Mouse (Mus musculus) retina, adult 2 months (tissue): ENCODE results near the gene Copb1.

Experiments
- DNase-seq: peaks from one replicate; pipeline ENCODE4 v3.0.0-alpha.2; 2012; ENCODE audit warnings: low read depth, low spot score

The Copb1 gene

GRCm38 (mm10) chr7:114253885-114254833 is at the start of gene Copb1:
Gene Copb1 (minus strand): TSS chr7:114254711.
- DNase-seq: peak; percentile 77

- no peak for DNase-seq
Measured at GRCm38 (mm10) chr7:114301293-114301782, 46.8 kb upstream of the Copb1 start.

GRCm38 (mm10) chr7:114300782-114301181 is 46.3 kb upstream of the Copb1 start:
- no peak for DNase-seq

GRCm38 (mm10) chr7:114299247-114299646 is 44.7 kb upstream of the Copb1 start:
- DNase-seq: no peak

DNA sequence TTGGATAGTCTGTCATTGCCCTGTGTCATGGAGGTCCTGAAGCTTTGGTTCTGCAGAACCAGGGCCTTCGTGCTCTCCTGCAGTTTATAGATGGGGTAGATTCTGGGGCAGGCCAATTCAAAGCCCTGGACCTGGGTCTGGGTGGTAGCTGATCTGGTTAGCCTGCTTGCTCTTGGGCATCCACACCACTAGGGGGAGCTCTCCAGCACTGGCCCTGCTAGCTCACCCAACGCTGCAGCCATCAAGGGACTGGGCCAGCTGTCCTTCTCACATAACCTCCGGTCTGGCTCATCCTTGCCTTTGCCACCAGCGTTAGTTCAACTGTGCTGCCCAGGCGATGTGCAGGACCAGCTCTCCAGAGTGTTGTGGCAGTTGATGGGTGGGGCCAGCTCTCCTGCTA is 40.2 kb upstream of the Copb1 start:
- DNase-seq: no peak

- no peak for DNase-seq
Measured at GRCm38 (mm10) chr7:114293903-114294302, 39.4 kb upstream of the Copb1 start.

DNA sequence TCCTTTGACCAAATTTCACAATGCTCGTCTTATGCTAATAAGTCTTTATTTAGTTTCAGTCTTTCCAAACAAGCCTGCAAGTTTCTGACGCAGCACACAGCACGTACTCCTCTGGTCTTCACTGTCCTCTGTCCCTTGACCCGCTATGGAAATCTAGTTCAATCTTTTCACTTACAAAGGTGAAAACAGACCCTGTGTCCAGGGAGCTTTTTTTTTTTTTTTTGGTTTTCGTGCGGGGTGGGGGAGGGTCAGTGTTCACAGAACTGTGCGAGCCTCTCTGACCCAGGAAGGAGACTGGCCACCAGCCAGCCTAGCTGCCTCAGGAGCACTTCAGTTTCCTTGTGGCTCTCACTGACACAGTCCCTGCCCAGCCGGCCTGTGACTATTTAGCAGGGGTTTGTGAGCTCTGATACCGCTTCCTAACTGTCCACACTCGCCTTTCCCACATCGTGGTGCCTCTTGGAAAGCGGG is 38.0 kb upstream of the Copb1 start:
- no peak for DNase-seq

GRCm38 (mm10) chr7:114291461-114292335 is 37.2 kb upstream of the Copb1 start:
- no peak for DNase-seq

- DNase-seq: no peak
Measured at GRCm38 (mm10) chr7:114290078-114290506, 35.6 kb upstream of the Copb1 start.

DNA sequence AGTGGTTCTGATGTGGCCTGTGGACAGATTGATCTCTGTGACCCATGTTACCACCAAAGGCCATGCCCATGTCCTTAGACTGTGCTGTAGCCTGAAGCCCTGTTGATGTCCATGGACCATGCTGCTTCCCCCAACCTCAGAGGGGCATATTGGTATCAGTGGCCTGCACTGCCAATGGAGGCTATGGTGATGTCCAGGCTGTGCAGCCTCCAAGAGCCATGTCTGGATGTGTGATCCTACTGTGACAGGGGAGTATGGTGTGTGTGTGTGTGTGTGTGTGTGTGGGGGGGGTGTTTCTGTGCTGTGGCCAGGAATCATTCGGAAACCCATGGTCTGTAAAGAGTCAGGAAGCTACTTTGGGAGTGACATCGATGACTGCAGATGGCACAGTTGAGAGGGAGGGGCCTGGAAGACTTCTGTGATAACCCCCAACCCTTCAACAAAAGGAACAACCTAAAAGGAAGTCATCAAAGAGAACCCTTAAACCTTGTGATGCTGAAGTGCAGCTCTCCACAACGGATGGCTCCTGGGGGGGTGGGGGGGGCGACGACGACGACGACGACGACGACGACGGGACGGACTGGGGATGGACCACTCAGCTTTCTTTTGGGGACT is 29.9 kb upstream of the Copb1 start:
- no peak for DNase-seq

GRCm38 (mm10) chr7:114283006-114283405 is 28.5 kb upstream of the Copb1 start:
- no peak for DNase-seq

GRCm38 (mm10) chr7:114281671-114282070 is 27.2 kb upstream of the Copb1 start:
- DNase-seq: no peak

- peak; percentile 97 for DNase-seq
Measured at GRCm38 (mm10) chr7:114276005-114276752, 21.7 kb upstream of the Copb1 start, which contains the start of gene Psma1. Gene Psma1 (minus strand): TSS chr7:114276118.

GRCm38 (mm10) chr7:114275372-114276004 is 21.0 kb upstream of the Copb1 start:
- no peak for DNase-seq

- no peak for DNase-seq
Measured at GRCm38 (mm10) chr7:114268446-114268845, 13.9 kb upstream of the Copb1 start.

DNA sequence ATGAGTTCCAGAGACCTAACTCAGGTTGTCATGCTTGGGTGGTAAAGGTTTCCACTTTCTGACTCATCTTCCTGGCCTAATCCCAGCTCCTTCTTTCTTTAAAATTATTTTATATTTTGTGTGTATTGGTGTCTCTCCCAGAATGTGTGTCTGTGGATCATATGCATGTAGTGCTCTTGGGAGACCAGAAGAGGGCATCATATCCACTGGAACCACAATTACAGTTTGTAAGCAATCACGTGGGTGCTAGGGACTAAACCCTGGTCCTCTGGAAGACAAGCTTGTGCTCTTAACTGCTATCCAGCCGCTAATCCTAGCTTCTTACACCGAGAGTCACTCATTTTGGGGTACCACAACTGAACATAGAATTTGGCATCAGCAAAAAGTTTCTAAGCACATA is 2.8 kb downstream of the Copb1 start:
- no peak for DNase-seq

- DNase-seq: no peak
Measured at GRCm38 (mm10) chr7:114233980-114234379, 20.5 kb downstream of the Copb1 start.

- DNase-seq: no peak
Measured at GRCm38 (mm10) chr7:114232982-114233381, 21.5 kb downstream of the Copb1 start.

GRCm38 (mm10) chr7:114231857-114232256 is 22.7 kb downstream of the Copb1 start:
- DNase-seq: no peak

DNA sequence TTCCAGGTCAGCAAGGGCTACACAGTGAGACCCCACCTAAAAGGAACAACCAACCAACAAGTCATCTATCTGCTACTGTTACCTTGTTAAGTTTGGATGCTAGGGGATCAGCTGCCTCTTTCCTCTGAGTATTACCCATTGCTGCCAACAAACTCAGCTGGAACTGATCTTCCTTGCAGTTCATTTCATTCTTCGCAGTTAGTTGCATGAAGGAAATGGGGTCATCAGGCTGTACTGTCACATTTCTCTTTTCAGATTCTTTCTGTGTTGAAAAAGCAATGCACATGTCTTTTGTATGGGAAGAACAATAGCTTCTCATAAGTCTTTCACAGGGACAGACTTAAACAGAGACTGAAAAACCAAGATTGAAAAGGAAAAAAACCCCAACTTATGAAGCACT is 28.0 kb downstream of the Copb1 start:
- no peak for DNase-seq
